Mouse (Mus musculus) brown adipose tissue, adult 24 weeks (tissue): Measurements from ENCODE around the gene Vmn1r226. TPM values are rescaled to one million over a fixed set of nuclear protein-coding genes. Genes with fewer than 3 reads are reported as not detected.

Experiments
- H3K27ac ChIP-seq: fragments of 200-500 bp; replicated peaks from 2 replicates; pipeline ENCODE4 v1.5.1; 2012; ENCODE audit warnings: low read depth, mild to moderate bottlenecking, low read length
- H3K4me1 ChIP-seq: fragments of 200-500 bp; 2 replicates; pipeline ENCODE4 v1.6.1; 2012; ENCODE audit warnings: low read length, mixed read lengths; ENCODE audit not compliant: control insufficient read depth, insufficient read depth, insufficient read length
- H3K4me3 ChIP-seq: fragments of 200-500 bp; 2 replicates; pipeline ENCODE4 v1.5.1; 2012; ENCODE audit warnings: low read depth, mild to moderate bottlenecking, low read length, moderate library complexity; ENCODE audit not compliant: insufficient read depth
- polyA plus RNA-seq: library from polyadenylated mRNA; stranded (reverse); fragments of >200 nt; gene quantifications from 2 replicates; pipeline ENCODE4 v1.2.4, GENCODE M21; 2012; ENCODE audit not compliant: missing spikeins, insufficient read depth, insufficient read length

The Vmn1r226 gene
- polyA plus RNA-seq, result not detected in 2 replicates

DNA sequence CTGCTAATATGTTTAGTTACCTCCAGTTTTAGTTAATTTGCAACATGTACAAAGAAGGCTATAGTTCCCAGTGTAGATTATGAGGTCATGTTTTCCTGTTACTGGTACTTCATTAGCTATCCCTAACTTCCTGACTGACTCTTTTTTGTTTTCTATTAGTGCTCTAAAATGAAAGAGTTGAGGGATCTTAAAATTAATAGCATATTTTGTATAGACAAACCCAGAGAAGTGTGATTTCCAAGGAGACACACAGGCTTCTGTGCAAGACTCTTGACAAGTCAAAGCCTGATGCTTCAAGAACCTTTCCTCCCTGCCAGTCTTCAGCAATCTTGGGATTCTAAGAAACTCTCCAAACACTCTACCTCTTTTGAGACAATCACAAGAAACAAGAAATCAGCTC, at the start of gene Vmn1r226:
Gene Vmn1r226 (plus strand): TSS at position 301 of the 400 bp plus-strand sequence.
- H3K4me1 ChIP-seq, result no peaks in the 10 kb centered on the region
- no peak within 1 kb of the TSS for H3K27ac ChIP-seq
- no peak within 1 kb of the TSS for H3K4me3 ChIP-seq

- Histone ChIP-seq H3K4me1 (no peaks in the 10 kb centered on the region), H3K4me3 (no peak within 1 kb of the TSS), H3K27ac (no peak within 1 kb of the TSS)
Measured at GRCm38 (mm10) chr17:20729543-20729942, 46.9 kb downstream of the Vmn1r226 start, which contains the start of gene Vmn1r227. TSS of gene Vmn1r227 (plus strand) at chr17:20729843.

Other genes starting within 250 kb of the Vmn1r226 start
- not detected in 2 replicates for gene Vmn2r108, start 201.5 kb upstream of the Vmn1r226 start, polyA plus RNA-seq
- gene Vmn1r225, start 184.7 kb upstream of the Vmn1r226 start, polyA plus RNA-seq, result not detected in 2 replicates
- not detected in 2 replicates for gene Vmn2r109, start 118.1 kb upstream of the Vmn1r226 start, polyA plus RNA-seq
- not detected in 2 replicates for gene Vmn2r110, start 86.4 kb upstream of the Vmn1r226 start, polyA plus RNA-seq
- not detected in 2 replicates for gene Fpr-rs3, start 58.0 kb upstream of the Vmn1r226 start, polyA plus RNA-seq
- not detected in 2 replicates for gene Vmn1r227, start 47.0 kb downstream of the Vmn1r226 start, polyA plus RNA-seq
- gene Vmn1r228, start 103.3 kb downstream of the Vmn1r226 start, polyA plus RNA-seq, result not detected in 2 replicates
- not detected in 2 replicates for gene Vmn1r229, start 128.7 kb downstream of the Vmn1r226 start, polyA plus RNA-seq
- gene Vmn1r230, start 157.6 kb downstream of the Vmn1r226 start, polyA plus RNA-seq, result not detected in 2 replicates
- not detected in 2 replicates for gene Vmn1r231, start 222.2 kb downstream of the Vmn1r226 start, polyA plus RNA-seq
- gene Vmn1r232, start 236.9 kb downstream of the Vmn1r226 start, polyA plus RNA-seq, result not detected in 2 replicates